Mouse (Mus musculus) limb, embryonic 12.5 days (tissue): ENCODE measurements around the gene Pde6b. TPM values are rescaled to one million over a fixed set of nuclear protein-coding genes. Genes with fewer than 3 reads are reported as not detected.

Experiments used
- ATAC-seq: fragments of 200-750 bp; cut with Nextera tagmentation; 2 replicates; pipeline ENCODE4 v1.8.0; 2017; ENCODE audit warnings: low read depth, moderate TSS enrichment; ENCODE audit not compliant: insufficient number of reproducible peaks, insufficient read depth, low FRiP score, low TSS enrichment
- H3K27ac ChIP-seq: fragments of 300-500 bp; sonication (generic); 2 replicates; pipeline ENCODE4 v1.5.1; 2016; ENCODE audit warnings: mild to moderate bottlenecking, moderate library complexity
- H3K27me3 ChIP-seq: fragments of 300-500 bp; sonication (generic); 2 replicates; pipeline ENCODE4 v1.6.1; 2016; ENCODE audit warnings: mild to moderate bottlenecking, moderate library complexity
- H3K36me3 ChIP-seq: fragments of 300-500 bp; sonication (generic); 2 replicates; pipeline ENCODE4 v1.6.1; 2016; ENCODE audit warnings: mild to moderate bottlenecking, moderate library complexity
- H3K4me1 ChIP-seq: fragments of 300-500 bp; sonication (generic); replicated peaks from 2 replicates; pipeline ENCODE4 v1.6.1; 2016
- H3K4me2 ChIP-seq: fragments of 300-500 bp; sonication (generic); 2 replicates; pipeline ENCODE4 v1.6.1; 2016; ENCODE audit warnings: mild to moderate bottlenecking, moderate library complexity
- H3K4me3 ChIP-seq: fragments of 300-500 bp; sonication (generic); replicated peaks from 2 replicates; pipeline ENCODE4 v1.5.1; 2016; ENCODE audit warnings: mild to moderate bottlenecking
- H3K9ac ChIP-seq: fragments of 300-500 bp; sonication (generic); replicated peaks from 2 replicates; pipeline ENCODE4 v1.6.1; 2016; ENCODE audit warnings: mild to moderate bottlenecking, moderate library complexity
- H3K9me3 ChIP-seq: fragments of 300-500 bp; sonication (generic); 2 replicates; pipeline ENCODE4 v1.6.1; 2016; ENCODE audit warnings: mild to moderate bottlenecking, moderate library complexity
- WGBS: fragments of 180-500 bp; shearing (Covaris S2); methylation state at CpG from one replicate; pipeline ENCODE4 v1.1.7; 2016; 5-methylcytosine and 5-hydroxymethylcytosine counted together
- polyA plus RNA-seq: library from polyadenylated mRNA; unstranded; fragments of >200 nt; fragmentation: Nextera tagmentation; extraction: Ambion mirVana; gene quantifications from 2 replicates; pipeline ENCODE4 v1.2.1, GENCODE M21; 2016

Gene Pde6b
- polyA plus RNA-seq, 1 experiment from 2014 or later = 0.34 TPM

GRCm38 (mm10) chr5:108366984-108367841 lies 21.0 kb upstream of the Pde6b start:
- H3K4me3 ChIP-seq = peak overlapping the region; percentile 55
- no peaks in the 10 kb centered on the region for H3K36me3 ChIP-seq
- H3K4me2 ChIP-seq = peak overlapping the region; percentile 96
- 0 out of 2 replicates have a peak, but pooled peaks have one; percentile 18 for ATAC-seq
- H3K27ac ChIP-seq = no peak overlapping the region
- H3K9ac ChIP-seq = peak overlapping the region; percentile 54
- no peaks in the 10 kb centered on the region for H3K9me3 ChIP-seq
- H3K27me3 ChIP-seq = peaks cover 96% of the 10 kb centered on the region
- peaks cover 29% of the 10 kb centered on the region for H3K4me1 ChIP-seq
- WGBS = under 1% methylated on average over 66 of the region's 100 CpGs

GRCm38 (mm10) chr5:108367871-108368332 lies 20.3 kb upstream of the Pde6b start, which contains the start of gene Gm42517:
TSS of gene Gm42517 (minus strand) at chr5:108367922.
- H3K36me3 ChIP-seq = no peaks in the 10 kb centered on the region
- H3K27ac ChIP-seq = no peak within 1 kb of the TSS
- peak within 1 kb of the TSS; percentile 55 for H3K4me3 ChIP-seq
- 0 out of 2 replicates have a peak, but pooled peaks have one; percentile 30 for ATAC-seq
- peaks cover 29% of the 10 kb centered on the region for H3K4me1 ChIP-seq
- peaks cover 97% of the 10 kb centered on the region for H3K27me3 ChIP-seq
- H3K9me3 ChIP-seq = no peaks in the 10 kb centered on the region
- peak within 1 kb of the TSS; percentile 96 for H3K4me2 ChIP-seq
- H3K9ac ChIP-seq = peak within 1 kb of the TSS; percentile 54
- WGBS = 1% methylated on average over 34 of the region's 36 CpGs

GRCm38 (mm10) chr5:108368446-108368845 lies 19.7 kb upstream of the Pde6b start:
- Histone ChIP-seq H3K9ac (peak overlapping the region; percentile 54; the same call in 1 of the 2 replicates), H3K9me3 (no peaks in the 10 kb centered on the region), H3K27ac (no peak overlapping the region), H3K4me3 (peak overlapping the region; percentile 55), H3K4me1 (peaks cover 29% of the 10 kb centered on the region), H3K36me3 (no peaks in the 10 kb centered on the region), H3K27me3 (peaks cover 97% of the 10 kb centered on the region), H3K4me2 (peak overlapping the region; percentile 50)
- no peak for ATAC-seq
- WGBS = 3% methylated on average over 6 of the region's 6 CpGs

- Histone ChIP-seq H3K27ac (no peak overlapping the region), H3K9me3 (no peaks in the 10 kb centered on the region), H3K27me3 (peaks cover 96% of the 10 kb centered on the region), H3K9ac (no peak overlapping the region; the same call in 1 of the 2 replicates), H3K4me2 (peak overlapping the region; percentile 50), H3K4me1 (peaks cover 29% of the 10 kb centered on the region), H3K36me3 (no peaks in the 10 kb centered on the region), H3K4me3 (peak overlapping the region; percentile 55)
- no peak for ATAC-seq
- WGBS = 1% methylated on average over 49 of the region's 49 CpGs
Measured at GRCm38 (mm10) chr5:108368851-108369621, 19.2 kb upstream of the Pde6b start.

- no peak overlapping the region for H3K4me2 ChIP-seq
- no peaks in the 10 kb centered on the region for H3K36me3 ChIP-seq
- no peak for ATAC-seq
- no peak overlapping the region for H3K4me3 ChIP-seq
- H3K27ac ChIP-seq = no peak overlapping the region
- WGBS = 3% methylated on average over 6 of the region's 6 CpGs
- peaks cover 29% of the 10 kb centered on the region for H3K4me1 ChIP-seq
- H3K9me3 ChIP-seq = no peaks in the 10 kb centered on the region
- no peak overlapping the region for H3K9ac ChIP-seq
- peaks cover 87% of the 10 kb centered on the region for H3K27me3 ChIP-seq
Measured at GRCm38 (mm10) chr5:108369964-108370363, 18.2 kb upstream of the Pde6b start.

DNA sequence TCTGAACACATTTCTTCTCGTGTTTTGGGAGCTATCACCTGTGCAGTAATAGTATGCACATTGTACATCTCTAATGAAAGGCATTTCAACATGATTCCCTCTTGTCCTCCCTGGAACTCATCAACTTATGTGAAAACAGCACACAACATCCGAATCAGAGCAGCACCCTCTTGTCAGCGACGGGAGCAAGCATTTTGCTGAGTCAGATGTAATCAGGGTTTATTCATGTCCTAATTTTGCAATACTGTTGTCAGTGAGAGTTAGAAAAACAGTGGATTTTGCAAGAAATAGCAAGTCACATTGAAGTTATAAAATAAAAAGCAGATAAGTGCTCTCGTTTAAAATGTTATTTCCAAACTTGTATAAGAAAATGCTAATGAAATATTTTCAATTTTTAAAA lies 14.1 kb upstream of the Pde6b start:
- Histone ChIP-seq H3K27ac (no peak overlapping the region), H3K9ac (no peak overlapping the region), H3K27me3 (peaks cover 61% of the 10 kb centered on the region), H3K4me1 (peaks cover 4% of the 10 kb centered on the region; the same call in 1 of the 2 replicates), H3K9me3 (no peaks in the 10 kb centered on the region), H3K36me3 (no peaks in the 10 kb centered on the region), H3K4me3 (no peak overlapping the region), H3K4me2 (no peak overlapping the region)
- no peak for ATAC-seq
- 67% methylated on average over 5 of the region's 5 CpGs for WGBS

- H3K9me3 ChIP-seq = no peaks in the 10 kb centered on the region
- no peak overlapping the region for H3K9ac ChIP-seq
- 64% methylated on average over 1 of the region's 1 CpGs for WGBS
- no peak for ATAC-seq
- no peaks in the 10 kb centered on the region for H3K4me1 ChIP-seq
- H3K36me3 ChIP-seq = no peaks in the 10 kb centered on the region
- H3K27ac ChIP-seq = no peak overlapping the region
- H3K4me3 ChIP-seq = no peak overlapping the region
- peaks cover 41% of the 10 kb centered on the region for H3K27me3 ChIP-seq
- no peak overlapping the region for H3K4me2 ChIP-seq
Measured at GRCm38 (mm10) chr5:108376059-108376458, 12.1 kb upstream of the Pde6b start.

DNA sequence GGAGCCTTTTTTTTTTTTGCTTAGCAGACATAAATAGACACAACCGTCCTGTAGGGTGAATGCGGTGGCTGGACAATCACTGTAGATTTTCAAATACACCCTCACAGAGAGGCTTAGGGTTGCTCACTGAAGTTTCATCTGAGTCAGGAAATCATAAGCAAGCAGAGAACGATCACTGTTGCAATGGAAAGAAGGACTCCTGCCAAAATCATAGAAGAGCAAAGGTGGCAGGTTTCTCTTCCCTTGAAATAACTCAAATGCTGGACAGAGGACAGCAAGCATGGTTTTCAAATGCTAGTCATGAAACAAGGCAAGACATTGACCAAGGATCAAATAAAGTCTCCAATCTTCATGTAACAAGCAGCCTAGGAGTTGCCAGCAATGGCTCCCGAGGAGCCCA lies 9.8 kb upstream of the Pde6b start:
- Histone ChIP-seq H3K4me2 (no peak overlapping the region), H3K36me3 (no peaks in the 10 kb centered on the region), H3K9me3 (no peaks in the 10 kb centered on the region), H3K9ac (no peak overlapping the region), H3K4me3 (no peak overlapping the region), H3K4me1 (no peaks in the 10 kb centered on the region), H3K27me3 (peaks cover 20% of the 10 kb centered on the region), H3K27ac (no peak overlapping the region)
- 90% methylated on average over 4 of the region's 4 CpGs for WGBS
- no peak for ATAC-seq

DNA sequence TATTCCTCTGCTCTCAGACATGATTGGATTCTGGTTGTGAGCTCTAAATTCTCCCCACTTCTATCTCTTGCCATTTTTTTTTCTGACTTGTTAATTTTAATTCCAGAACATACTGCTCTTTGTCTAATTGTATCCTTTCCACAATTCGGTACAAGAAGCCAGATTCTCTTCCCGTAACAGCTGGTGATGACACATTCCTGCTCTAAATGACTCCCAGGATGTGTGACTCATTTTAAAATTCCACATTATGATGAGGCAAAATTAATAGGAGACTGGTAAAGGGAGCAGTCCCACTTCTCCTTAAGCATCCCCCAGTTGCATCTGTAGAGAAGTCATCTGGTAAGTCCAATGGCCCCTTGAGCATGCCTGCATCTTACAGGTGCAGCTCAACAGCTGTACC lies 2.6 kb upstream of the Pde6b start:
- Histone ChIP-seq H3K9me3 (no peaks in the 10 kb centered on the region), H3K27ac (no peak overlapping the region), H3K36me3 (no peaks in the 10 kb centered on the region), H3K9ac (no peak overlapping the region), H3K27me3 (peaks cover 5% of the 10 kb centered on the region), H3K4me1 (no peaks in the 10 kb centered on the region), H3K4me3 (no peak overlapping the region), H3K4me2 (no peak overlapping the region)
- WGBS = 90% methylated on average over 2 of the region's 2 CpGs
- no peak for ATAC-seq

DNA sequence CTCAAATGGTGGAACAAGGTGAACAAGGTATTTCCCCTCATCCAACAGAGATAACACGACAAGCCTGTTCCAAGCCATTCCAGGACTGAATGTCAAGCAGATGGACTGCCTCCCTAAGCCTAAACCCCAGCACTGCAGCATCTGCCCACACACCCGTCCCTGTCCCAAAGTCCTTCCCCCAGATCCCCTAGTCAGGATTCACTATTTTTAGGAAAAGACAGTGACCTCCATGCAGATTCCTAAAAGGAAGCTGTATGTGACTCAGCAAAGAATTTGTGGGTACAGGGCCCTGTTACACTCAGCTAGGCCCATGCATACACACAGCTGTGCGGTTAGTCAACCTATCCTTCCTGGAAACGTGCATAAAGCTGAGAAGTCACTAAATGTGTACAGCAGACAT lies 1.7 kb upstream of the Pde6b start:
- H3K27ac ChIP-seq = no peak overlapping the region
- H3K4me2 ChIP-seq = no peak overlapping the region
- no peak for ATAC-seq
- H3K4me1 ChIP-seq = no peaks in the 10 kb centered on the region
- H3K36me3 ChIP-seq = no peaks in the 10 kb centered on the region
- H3K27me3 ChIP-seq = peaks cover 5% of the 10 kb centered on the region
- no peaks in the 10 kb centered on the region for H3K9me3 ChIP-seq
- 79% methylated on average over 4 of the region's 4 CpGs for WGBS
- H3K9ac ChIP-seq = no peak overlapping the region
- H3K4me3 ChIP-seq = no peak overlapping the region

DNA sequence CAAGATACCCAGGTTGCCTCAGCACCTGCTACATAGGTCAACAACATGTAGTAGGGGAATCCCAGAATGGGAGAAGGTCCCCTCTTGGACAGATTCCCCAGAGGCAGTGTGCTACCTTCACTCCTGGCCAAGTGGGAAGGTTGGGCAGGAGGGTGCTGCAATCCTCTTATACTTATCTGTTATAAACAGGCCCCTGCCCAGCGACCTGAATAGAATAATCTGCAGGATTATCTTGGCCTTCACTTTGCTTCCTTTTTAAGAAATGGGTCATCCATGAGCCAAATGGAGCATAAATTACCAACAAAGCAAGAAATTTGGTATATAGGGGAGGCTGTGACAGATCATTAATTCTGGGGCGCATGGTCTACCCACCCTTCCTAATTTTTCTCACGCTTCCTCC lies 1.6 kb downstream of the Pde6b start:
- no peak overlapping the region for H3K4me3 ChIP-seq
- 74% methylated on average over 3 of the region's 3 CpGs for WGBS
- no peak for ATAC-seq
- H3K27ac ChIP-seq = no peak overlapping the region
- H3K9ac ChIP-seq = no peak overlapping the region
- no peaks in the 10 kb centered on the region for H3K9me3 ChIP-seq
- H3K36me3 ChIP-seq = no peaks in the 10 kb centered on the region
- H3K4me2 ChIP-seq = no peak overlapping the region
- no peaks in the 10 kb centered on the region for H3K4me1 ChIP-seq
- peaks cover 5% of the 10 kb centered on the region for H3K27me3 ChIP-seq
